Mouse (Mus musculus): ENCODE data around the gene Col27a1. TPM values are rescaled to one million over a fixed set of nuclear protein-coding genes. Genes with fewer than 3 reads are reported as not detected.

Gene Col27a1
- polyA plus RNA-seq, 1 experiment from 2014 or later, result 32.6 TPM

DNA sequence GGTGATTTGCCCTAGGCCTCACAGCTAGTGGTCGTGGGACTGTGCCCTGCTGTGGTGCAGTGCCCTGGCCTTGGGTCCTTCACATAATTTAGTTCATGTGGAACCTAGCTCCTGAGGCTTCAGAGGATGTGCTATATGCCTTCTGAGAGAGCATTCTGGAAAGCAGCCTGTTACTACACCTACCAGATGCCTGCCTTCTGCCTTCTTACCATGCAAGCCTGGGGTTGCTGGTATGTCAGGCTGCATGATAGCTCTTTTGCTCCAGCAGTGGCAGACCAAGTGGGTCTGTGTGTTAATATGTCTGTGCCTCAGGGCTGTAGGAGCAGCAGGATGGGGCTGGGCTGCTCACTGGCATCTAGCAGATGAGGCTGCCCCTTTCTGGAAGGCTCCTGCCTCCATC lies 81.8 kb downstream of the Col27a1 start:
- WGBS, result 58% methylated on average over 1 of the region's 1 CpGs
- peaks cover 32% of the 10 kb centered on the region for H3K4me1 ChIP-seq
- H3K27ac ChIP-seq, result peak overlapping the region; percentile 47
- no peaks in the 10 kb centered on the region for H3K27me3 ChIP-seq
- H3K4me2 ChIP-seq, result no peak overlapping the region
- peaks cover 61% of the 10 kb centered on the region for H3K36me3 ChIP-seq
- no peak for ATAC-seq (ENCODE audit: insufficient number of reproducible peaks, low FRiP score, low TSS enrichment, low read depth)
- H3K9me3 ChIP-seq, result no peaks in the 10 kb centered on the region
- no peak overlapping the region for H3K9ac ChIP-seq
- H3K4me3 ChIP-seq, result no peak overlapping the region

DNA sequence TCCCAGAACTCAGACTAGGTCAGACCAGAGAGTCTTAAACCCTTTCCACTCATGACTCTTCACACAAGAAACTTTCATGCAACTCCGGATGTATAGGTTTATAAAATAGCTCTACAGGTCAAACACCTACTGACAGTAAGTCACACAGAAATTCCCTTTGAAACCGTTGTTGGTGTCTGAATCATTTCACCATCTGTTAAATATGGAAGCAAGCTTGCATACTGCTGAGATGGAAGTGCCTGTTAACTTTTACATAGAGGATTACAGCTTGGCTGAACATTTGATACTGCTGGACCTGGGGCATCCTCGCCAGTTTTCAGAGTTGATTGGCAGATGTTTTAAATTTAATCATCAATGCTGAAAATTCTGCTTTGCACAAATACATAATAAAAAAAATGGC lies 82.5 kb downstream of the Col27a1 start:
- H3K9me3 ChIP-seq, result no peaks in the 10 kb centered on the region
- peaks cover 26% of the 10 kb centered on the region for H3K4me1 ChIP-seq
- H3K36me3 ChIP-seq, result peaks cover 66% of the 10 kb centered on the region
- ATAC-seq (ENCODE audit: insufficient number of reproducible peaks, low FRiP score, low TSS enrichment, low read depth), result no peak
- H3K27me3 ChIP-seq, result no peaks in the 10 kb centered on the region
- peak overlapping the region; percentile 47; the same call in 1 of the 2 replicates for H3K27ac ChIP-seq
- 53% methylated on average over 3 of the region's 3 CpGs for WGBS
- no peak overlapping the region for H3K9ac ChIP-seq
- no peak overlapping the region for H3K4me2 ChIP-seq
- no peak overlapping the region for H3K4me3 ChIP-seq

DNA sequence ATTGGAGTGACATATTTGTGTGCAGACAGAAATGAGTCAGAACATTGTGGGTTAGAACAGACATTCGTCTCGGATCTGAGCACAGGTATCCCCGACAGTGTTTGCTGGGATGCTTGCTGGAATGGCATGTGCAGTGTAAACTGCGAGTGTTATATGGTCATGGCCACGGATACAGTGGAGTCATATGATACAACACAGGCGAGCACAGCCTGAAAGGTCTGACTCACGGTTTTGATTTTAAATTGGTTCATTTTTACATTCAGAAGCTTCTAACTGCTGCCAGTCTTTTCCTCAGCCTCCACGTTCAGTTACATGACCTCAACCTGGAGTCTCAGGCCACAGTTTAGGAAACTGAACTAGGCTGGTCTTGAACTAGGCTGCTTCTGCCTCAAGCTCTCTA lies 83.1 kb downstream of the Col27a1 start:
- peaks cover 69% of the 10 kb centered on the region for H3K36me3 ChIP-seq

DNA sequence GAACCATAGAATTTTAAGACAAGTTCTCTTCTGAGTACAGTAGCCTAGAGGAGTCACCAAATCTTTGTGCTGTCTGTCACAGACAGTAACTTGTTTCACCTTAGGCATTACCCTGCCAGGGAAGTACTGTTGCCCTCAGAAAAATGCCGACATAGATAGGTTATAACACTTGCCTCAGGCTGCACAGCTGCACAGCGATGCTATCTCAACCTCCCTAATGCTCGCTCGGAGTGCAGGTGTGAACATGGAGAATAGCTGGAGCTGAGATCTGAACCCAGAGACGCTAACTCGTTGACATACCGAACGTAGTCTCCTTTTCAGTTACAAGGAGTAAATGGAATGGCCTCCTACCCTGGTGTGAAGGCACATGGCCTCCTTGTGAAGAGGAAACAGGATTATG lies 84.4 kb downstream of the Col27a1 start:
- no peak overlapping the region for H3K27ac ChIP-seq
- no peak overlapping the region for H3K4me3 ChIP-seq
- no peak overlapping the region for H3K9ac ChIP-seq
- peaks cover 64% of the 10 kb centered on the region for H3K36me3 ChIP-seq
- H3K27me3 ChIP-seq, result no peaks in the 10 kb centered on the region
- H3K9me3 ChIP-seq, result no peaks in the 10 kb centered on the region
- 83% methylated on average over 8 of the region's 8 CpGs for WGBS
- H3K4me1 ChIP-seq, result peaks cover 27% of the 10 kb centered on the region; the same call in 1 of the 2 replicates
- no peak for ATAC-seq (ENCODE audit: insufficient number of reproducible peaks, low FRiP score, low TSS enrichment, low read depth)
- no peak overlapping the region for H3K4me2 ChIP-seq

More for the DNA sequence above, 83.1 kb downstream of the Col27a1 start:
- Histone ChIP-seq H3K27ac (peak overlapping the region; percentile 13; the same call in 1 of the 2 replicates), H3K9me3 (no peaks in the 10 kb centered on the region), H3K4me1 (peaks cover 21% of the 10 kb centered on the region), H3K4me2 (no peak overlapping the region), H3K27me3 (no peaks in the 10 kb centered on the region), H3K4me3 (no peak overlapping the region), H3K9ac (no peak overlapping the region)
- 65% methylated on average over 8 of the region's 8 CpGs for WGBS
- ATAC-seq (ENCODE audit: insufficient number of reproducible peaks, low FRiP score, low TSS enrichment, low read depth), result no peak

- ATAC-seq (ENCODE audit: insufficient number of reproducible peaks, low FRiP score, low TSS enrichment, low read depth), result peak; percentile 45
- 0 out of 2 replicates have a peak overlapping the region, but pooled peaks have one; percentile 47 for H3K27ac ChIP-seq
- H3K4me2 ChIP-seq, result no peak overlapping the region
- 39% methylated on average over 4 of the region's 4 CpGs for WGBS
- no peaks in the 10 kb centered on the region for H3K9me3 ChIP-seq
- H3K4me1 ChIP-seq, result peaks cover 17% of the 10 kb centered on the region; the same call in 1 of the 2 replicates
- H3K36me3 ChIP-seq, result peaks cover 68% of the 10 kb centered on the region
- H3K9ac ChIP-seq, result no peak overlapping the region
- no peak overlapping the region for H3K4me3 ChIP-seq
- H3K27me3 ChIP-seq, result no peaks in the 10 kb centered on the region
Observed at GRCm38 (mm10) chr4:63302641-63303040, 88.8 kb downstream of the Col27a1 start.

DNA sequence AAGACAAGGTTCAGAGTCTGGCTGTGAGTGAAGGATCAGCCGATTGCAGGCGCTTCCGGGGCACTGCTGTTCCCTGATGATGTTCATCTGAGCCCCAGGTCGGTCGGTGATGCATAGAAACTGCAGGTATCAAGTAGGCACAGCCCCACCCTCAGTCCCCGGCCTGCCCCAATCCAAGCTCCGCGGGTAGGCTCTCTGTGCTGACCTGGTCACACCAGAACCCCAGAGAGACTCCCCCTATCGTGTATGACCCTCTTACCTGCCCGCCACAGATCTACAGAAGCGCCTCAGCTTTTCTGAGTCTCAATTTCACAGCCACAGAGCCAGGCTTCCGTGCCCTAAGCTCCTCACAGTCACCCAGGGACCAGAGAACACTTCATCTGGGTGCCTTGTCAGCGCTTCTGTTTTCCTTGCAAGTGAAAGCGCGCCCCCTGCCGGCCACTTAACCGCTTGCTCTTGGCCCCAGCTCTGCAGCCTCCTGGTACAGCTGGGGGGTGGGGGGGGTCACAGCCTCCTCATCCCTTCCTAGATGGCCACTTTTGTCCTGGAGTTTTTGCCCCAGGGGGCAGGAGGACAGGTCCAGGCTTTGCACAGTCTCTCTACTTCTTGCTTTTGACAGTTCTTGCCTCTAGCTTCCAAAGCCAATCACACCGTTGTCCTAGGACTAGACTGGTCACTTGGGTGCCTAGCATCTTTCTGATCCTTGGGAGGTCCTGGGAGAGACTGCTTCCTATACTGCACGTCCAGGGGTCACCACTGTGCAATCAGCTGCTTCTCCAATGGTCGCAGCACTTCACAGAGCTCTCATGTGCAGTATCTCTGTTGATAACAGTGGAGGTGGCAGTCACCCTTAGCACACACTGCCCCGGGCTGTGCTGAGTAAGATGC lies 93.6 kb downstream of the Col27a1 start:
- Histone ChIP-seq H3K9me3 (no peaks in the 10 kb centered on the region), H3K4me1 (peaks cover 21% of the 10 kb centered on the region), H3K9ac (no peak overlapping the region), H3K4me3 (no peak overlapping the region), H3K27me3 (no peaks in the 10 kb centered on the region), H3K36me3 (peaks cover 85% of the 10 kb centered on the region), H3K4me2 (no peak overlapping the region), H3K27ac (no peak overlapping the region)
- 33% methylated on average over 21 of the region's 21 CpGs for WGBS
- ATAC-seq (ENCODE audit: insufficient number of reproducible peaks, low FRiP score, low TSS enrichment, low read depth), result no peak

GRCm38 (mm10) chr4:63308316-63308715 lies 94.5 kb downstream of the Col27a1 start:
- no peak for ATAC-seq (ENCODE audit: insufficient number of reproducible peaks, low FRiP score, low TSS enrichment, low read depth)
- Histone ChIP-seq H3K9me3 (no peaks in the 10 kb centered on the region), H3K4me2 (no peak overlapping the region), H3K27ac (no peak overlapping the region), H3K36me3 (peaks cover 86% of the 10 kb centered on the region), H3K27me3 (no peaks in the 10 kb centered on the region), H3K4me3 (no peak overlapping the region), H3K9ac (no peak overlapping the region), H3K4me1 (peaks cover 14% of the 10 kb centered on the region)
- 76% methylated on average over 3 of the region's 3 CpGs for WGBS

DNA sequence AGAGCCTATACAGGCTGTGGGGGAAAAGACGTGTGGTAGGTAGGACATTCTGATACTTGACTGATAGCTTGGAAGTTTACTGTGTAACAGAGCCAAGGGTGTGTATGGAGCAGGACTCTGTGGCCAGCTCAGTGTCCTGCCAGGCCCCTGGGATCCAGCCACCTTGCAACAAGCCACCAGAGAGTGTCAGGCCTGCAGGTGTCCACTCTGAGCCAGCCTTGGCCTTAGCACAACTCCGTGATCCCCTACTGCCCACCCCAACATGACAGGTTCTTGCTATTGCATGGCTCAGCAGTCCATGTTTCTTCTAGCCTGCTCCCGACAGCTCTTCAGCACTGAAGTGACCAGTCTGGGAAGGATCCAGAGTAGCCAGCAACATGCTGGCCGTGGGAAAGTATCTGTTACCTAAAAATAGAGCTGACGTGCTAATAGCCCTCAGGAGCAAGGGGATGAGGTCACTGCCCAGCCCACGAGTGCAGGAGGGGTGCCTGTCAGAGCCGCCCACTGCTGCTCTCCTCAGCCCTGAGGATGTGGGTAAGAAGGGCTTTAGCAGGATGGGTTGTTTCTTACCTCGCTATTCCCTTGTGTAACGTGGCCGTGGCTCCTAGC lies 96.5 kb downstream of the Col27a1 start:
- no peaks in the 10 kb centered on the region for H3K9me3 ChIP-seq
- no peak overlapping the region for H3K9ac ChIP-seq
- H3K36me3 ChIP-seq, result peaks cover 89% of the 10 kb centered on the region
- peaks cover 21% of the 10 kb centered on the region for H3K4me1 ChIP-seq
- no peak overlapping the region for H3K4me3 ChIP-seq
- ATAC-seq (ENCODE audit: insufficient number of reproducible peaks, low FRiP score, low TSS enrichment, low read depth), result no peak
- H3K27ac ChIP-seq, result 0 out of 2 replicates have a peak overlapping the region, but pooled peaks have one; percentile 38
- no peaks in the 10 kb centered on the region for H3K27me3 ChIP-seq
- 54% methylated on average over 10 of the region's 10 CpGs for WGBS
- H3K4me2 ChIP-seq, result no peak overlapping the region

- Histone ChIP-seq H3K4me3 (no peak overlapping the region), H3K27me3 (no peaks in the 10 kb centered on the region), H3K36me3 (peaks cover 88% of the 10 kb centered on the region), H3K4me2 (no peak overlapping the region), H3K4me1 (peaks cover 32% of the 10 kb centered on the region), H3K9ac (no peak overlapping the region), H3K9me3 (no peaks in the 10 kb centered on the region), H3K27ac (peak overlapping the region; percentile 38; the same call in 1 of the 2 replicates)
- no peak for ATAC-seq (ENCODE audit: insufficient number of reproducible peaks, low FRiP score, low TSS enrichment, low read depth)
- WGBS, result 76% methylated on average over 7 of the region's 7 CpGs
Observed at GRCm38 (mm10) chr4:63311426-63311825, 97.6 kb downstream of the Col27a1 start.

DNA sequence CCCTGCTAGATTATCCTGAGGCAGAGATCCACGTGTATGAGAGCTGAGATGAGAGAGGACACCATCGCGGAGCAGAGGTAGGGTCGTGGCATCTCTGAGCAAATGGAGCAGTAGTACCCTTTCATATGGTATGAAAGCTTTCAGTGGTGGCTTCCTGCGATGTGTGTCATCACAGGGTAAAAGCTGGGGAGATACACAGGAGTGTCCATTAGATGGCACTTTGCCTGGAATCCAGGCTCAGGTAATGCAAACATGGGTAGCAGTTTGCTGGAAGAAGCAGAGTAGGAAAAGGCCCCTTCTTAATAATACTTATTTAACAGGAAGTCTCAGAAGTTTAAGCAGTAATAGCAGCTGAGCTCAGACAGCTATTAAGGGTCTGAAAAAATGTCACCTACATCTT lies 100.3 kb downstream of the Col27a1 start:
- no peaks in the 10 kb centered on the region for H3K27me3 ChIP-seq
- whole genome bisulfite sequencing, result 78% methylated on average over 5 of the region's 5 CpGs
- no peak for ATAC-seq (ENCODE audit: insufficient number of reproducible peaks, low FRiP score, low TSS enrichment, low read depth)
- no peak overlapping the region for H3K4me3 ChIP-seq
- H3K4me1 ChIP-seq, result peaks cover 32% of the 10 kb centered on the region
- H3K27ac ChIP-seq, result 0 out of 2 replicates have a peak overlapping the region, but pooled peaks have one; percentile 6
- no peak overlapping the region for H3K4me2 ChIP-seq
- H3K36me3 ChIP-seq, result peaks cover 91% of the 10 kb centered on the region
- no peak overlapping the region for H3K9ac ChIP-seq
- H3K9me3 ChIP-seq, result no peaks in the 10 kb centered on the region

- Histone ChIP-seq H3K9ac (no peak overlapping the region), H3K36me3 (peaks cover 81% of the 10 kb centered on the region), H3K4me1 (peaks cover 19% of the 10 kb centered on the region), H3K4me2 (no peak overlapping the region), H3K9me3 (no peaks in the 10 kb centered on the region), H3K4me3 (no peak overlapping the region), H3K27ac (peak overlapping the region; percentile 50), H3K27me3 (no peaks in the 10 kb centered on the region)
- 58% methylated on average over 9 of the region's 9 CpGs for WGBS
- peak; percentile 46; the same call in 1 of the 2 replicates for ATAC-seq (ENCODE audit: insufficient number of reproducible peaks, low FRiP score, low TSS enrichment, low read depth)
Observed at GRCm38 (mm10) chr4:63316076-63316746, 102.4 kb downstream of the Col27a1 start.
